Mouse (Mus musculus) heart, embryonic 15.5 days (tissue): ENCODE measurements at regions not wholly inside any gene's neighbourhood (a gene's known extent, or its start where the extent isn't known, plus 50 kb on each side); places are given as distances from the start of the nearest gene placed in this dataset.

Source experiments
- ATAC-seq: fragments of 200-750 bp; cut with Nextera tagmentation; replicated peaks from 2 replicates; pipeline ENCODE4 v1.8.0; 2017; ENCODE audit warnings: low read depth, moderate TSS enrichment; ENCODE audit not compliant: insufficient number of reproducible peaks, insufficient read depth, low FRiP score
- H3K27ac ChIP-seq: fragments of 300-500 bp; sonication (generic); 2 replicates; pipeline ENCODE4 v1.5.1; 2015; ENCODE audit warnings: mild to moderate bottlenecking, inconsistent platforms
- H3K27me3 ChIP-seq: fragments of 300-500 bp; sonication (generic); 2 replicates; pipeline ENCODE4 v1.6.1; 2015; ENCODE audit warnings: inconsistent platforms
- H3K36me3 ChIP-seq: fragments of 300-500 bp; sonication (generic); 2 replicates; pipeline ENCODE4 v1.6.1; 2015; ENCODE audit warnings: mild to moderate bottlenecking, inconsistent platforms
- H3K4me1 ChIP-seq: fragments of 300-500 bp; sonication (generic); replicated peaks from 2 replicates; pipeline ENCODE4 v1.6.1; 2015; ENCODE audit warnings: inconsistent platforms
- H3K4me2 ChIP-seq: fragments of 300-500 bp; sonication (generic); 2 replicates; pipeline ENCODE4 v1.6.1; 2015; ENCODE audit warnings: inconsistent platforms, mild to moderate bottlenecking, moderate library complexity
- H3K4me3 ChIP-seq: fragments of 300-500 bp; sonication (generic); 2 replicates; pipeline ENCODE4 v1.5.1; 2015; ENCODE audit warnings: mild to moderate bottlenecking, inconsistent platforms
- H3K9ac ChIP-seq: fragments of 300-500 bp; sonication (generic); 2 replicates; pipeline ENCODE4 v1.6.1; 2015; ENCODE audit warnings: mild to moderate bottlenecking, inconsistent platforms
- H3K9me3 ChIP-seq: fragments of 300-500 bp; sonication (generic); replicated peaks from 2 replicates; pipeline ENCODE4 v1.6.1; 2016; ENCODE audit warnings: inconsistent platforms
- WGBS: fragments of 180-500 bp; shearing (Covaris S2); methylation state at CpG from one replicate; pipeline ENCODE4 v1.1.7; 2015; ENCODE audit warnings: mixed read lengths; 5-methylcytosine and 5-hydroxymethylcytosine counted together

DNA sequence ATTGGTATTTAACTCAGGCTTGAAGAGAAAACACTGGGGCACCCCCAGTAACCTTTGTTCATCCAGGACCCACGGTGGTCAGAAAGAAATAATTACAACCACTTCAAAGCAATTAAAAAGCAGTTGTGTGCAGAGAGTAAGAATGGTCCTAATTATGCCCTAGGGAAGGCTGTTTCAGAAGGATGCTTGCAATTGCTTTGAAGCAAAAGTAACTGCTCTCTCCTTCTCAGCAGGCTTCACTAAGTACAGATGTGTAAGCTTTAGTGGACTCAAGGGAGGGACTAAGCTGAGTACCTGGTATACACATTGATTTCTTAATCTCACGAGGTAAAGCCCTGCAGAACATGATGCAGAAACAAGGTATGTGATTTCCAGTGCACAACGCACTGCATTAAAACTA, 1242.1 kb downstream of the Pcdh18 start:
- no peaks in the 10 kb centered on the region for H3K27me3 ChIP-seq
- H3K36me3 ChIP-seq = no peaks in the 10 kb centered on the region
- H3K4me2 ChIP-seq = no peak overlapping the region
- ATAC-seq = no peak
- WGBS = 50% methylated on average over 3 of the region's 3 CpGs
- H3K4me3 ChIP-seq = no peak overlapping the region
- H3K9ac ChIP-seq = no peak overlapping the region
- H3K4me1 ChIP-seq = no peaks in the 10 kb centered on the region
- no peak overlapping the region for H3K27ac ChIP-seq
- no peaks in the 10 kb centered on the region for H3K9me3 ChIP-seq

DNA sequence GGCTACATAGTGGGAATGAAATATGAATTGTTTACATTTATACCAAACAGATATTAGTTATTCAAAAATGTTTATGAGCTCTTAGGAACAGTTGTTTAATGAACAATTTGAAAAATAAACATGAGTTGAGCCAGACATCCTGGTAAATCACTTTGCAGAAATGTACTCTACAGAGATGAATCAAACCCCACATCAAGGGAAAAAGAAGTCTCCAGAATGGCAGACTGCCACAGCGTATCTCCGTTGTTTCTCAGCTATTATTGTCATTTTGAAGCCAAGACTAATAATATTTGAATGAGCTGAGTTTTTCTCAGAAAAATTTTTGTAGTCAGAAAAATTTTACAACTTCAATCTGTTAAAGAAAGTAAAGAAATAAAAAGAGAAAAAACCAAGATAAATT, 1253.1 kb downstream of the Pcdh18 start:
- no peaks in the 10 kb centered on the region for H3K27me3 ChIP-seq
- no peak overlapping the region for H3K27ac ChIP-seq
- ATAC-seq = no peak
- H3K4me3 ChIP-seq = no peak overlapping the region
- H3K9me3 ChIP-seq = no peaks in the 10 kb centered on the region
- no peak overlapping the region for H3K9ac ChIP-seq
- H3K36me3 ChIP-seq = no peaks in the 10 kb centered on the region
- no peaks in the 10 kb centered on the region for H3K4me1 ChIP-seq
- 85% methylated on average over 2 of the region's 2 CpGs for WGBS
- no peak overlapping the region for H3K4me2 ChIP-seq

DNA sequence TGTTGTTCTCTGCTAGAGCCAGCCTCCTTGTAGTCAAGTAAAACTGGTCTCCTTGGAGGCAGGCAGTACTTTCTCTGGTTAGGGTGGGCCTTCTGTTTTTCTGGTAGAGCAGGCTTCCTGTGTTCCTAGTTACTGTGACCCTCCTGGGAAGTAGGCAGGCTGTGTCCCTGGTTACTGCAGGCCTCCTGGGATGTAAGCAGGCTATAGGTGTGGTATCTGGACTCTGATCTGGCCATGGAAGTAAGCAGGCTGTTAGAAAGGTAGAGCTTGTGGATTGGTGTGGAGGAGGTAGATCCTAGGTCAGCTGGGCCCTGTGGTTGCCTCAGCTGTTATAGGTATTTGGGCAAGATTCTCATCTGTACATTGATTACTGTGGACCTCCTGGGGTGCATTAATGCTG, 1292.4 kb downstream of the Pcdh18 start:
- Histone ChIP-seq H3K9ac (no peak overlapping the region), H3K4me3 (no peak overlapping the region), H3K36me3 (no peaks in the 10 kb centered on the region), H3K4me1 (no peaks in the 10 kb centered on the region), H3K4me2 (no peak overlapping the region), H3K27ac (no peak overlapping the region), H3K9me3 (no peaks in the 10 kb centered on the region), H3K27me3 (no peaks in the 10 kb centered on the region)
- ATAC-seq = no peak

DNA sequence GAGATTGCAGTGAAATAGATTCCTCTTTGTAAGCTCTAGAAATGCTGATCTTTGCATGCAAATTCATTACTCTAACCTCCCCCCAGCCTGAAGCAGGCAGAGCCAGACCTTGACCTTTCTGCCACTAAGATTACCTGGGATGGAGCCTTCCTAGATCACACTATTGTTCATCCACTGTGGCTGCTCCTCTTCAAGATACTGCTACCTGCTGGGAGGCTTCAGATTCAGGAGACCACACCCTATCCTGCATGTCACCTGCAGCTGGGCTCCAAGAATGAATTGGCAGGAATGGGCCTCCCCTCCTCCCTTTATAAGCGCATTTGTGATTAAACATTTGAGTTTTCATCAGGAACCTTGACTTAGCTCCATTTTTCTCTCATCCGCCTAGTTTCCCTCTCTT, 1315.2 kb downstream of the Pcdh18 start:
- Histone ChIP-seq H3K27me3 (no peaks in the 10 kb centered on the region), H3K9me3 (no peaks in the 10 kb centered on the region), H3K27ac (no peak overlapping the region), H3K4me3 (no peak overlapping the region), H3K4me2 (no peak overlapping the region), H3K36me3 (no peaks in the 10 kb centered on the region), H3K9ac (no peak overlapping the region), H3K4me1 (no peaks in the 10 kb centered on the region)
- WGBS = 77% methylated on average over 2 of the region's 2 CpGs
- no peak for ATAC-seq

DNA sequence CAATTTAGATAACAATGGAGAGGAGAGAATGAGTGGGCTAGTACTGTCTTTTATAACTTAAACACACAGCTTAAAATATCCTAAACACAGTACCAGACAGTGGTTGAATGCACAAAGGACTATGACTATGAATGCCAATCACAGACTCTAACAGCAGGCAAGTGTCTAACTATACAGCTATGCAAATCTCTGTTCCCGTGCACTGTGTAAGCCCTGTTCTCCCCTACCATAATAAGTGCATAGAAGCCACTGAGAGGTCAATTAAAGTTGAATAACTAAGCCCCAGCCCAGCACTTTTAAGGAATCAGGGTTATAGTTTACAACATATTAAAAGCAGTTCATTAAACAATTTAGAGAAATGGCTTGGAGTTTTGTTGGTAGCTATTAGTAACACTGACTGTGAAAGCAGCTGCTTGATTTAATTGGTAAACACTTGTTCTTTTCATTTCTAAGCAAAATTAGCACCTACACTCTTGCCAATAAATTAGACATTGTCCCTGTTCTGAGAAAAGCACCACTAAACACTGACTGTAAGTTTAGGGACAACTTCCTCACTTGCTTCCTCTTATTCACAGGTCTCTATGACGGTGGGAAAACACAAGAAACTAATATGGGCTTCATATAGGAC, 1327.6 kb downstream of the Pcdh18 start:
- H3K36me3 ChIP-seq = no peaks in the 10 kb centered on the region
- 65% methylated on average over 2 of the region's 2 CpGs for WGBS
- H3K4me2 ChIP-seq = no peak overlapping the region
- no peak overlapping the region for H3K4me3 ChIP-seq
- no peaks in the 10 kb centered on the region for H3K27me3 ChIP-seq
- H3K9ac ChIP-seq = no peak overlapping the region
- H3K4me1 ChIP-seq = no peaks in the 10 kb centered on the region
- no peak for ATAC-seq
- no peaks in the 10 kb centered on the region for H3K9me3 ChIP-seq
- H3K27ac ChIP-seq = no peak overlapping the region

DNA sequence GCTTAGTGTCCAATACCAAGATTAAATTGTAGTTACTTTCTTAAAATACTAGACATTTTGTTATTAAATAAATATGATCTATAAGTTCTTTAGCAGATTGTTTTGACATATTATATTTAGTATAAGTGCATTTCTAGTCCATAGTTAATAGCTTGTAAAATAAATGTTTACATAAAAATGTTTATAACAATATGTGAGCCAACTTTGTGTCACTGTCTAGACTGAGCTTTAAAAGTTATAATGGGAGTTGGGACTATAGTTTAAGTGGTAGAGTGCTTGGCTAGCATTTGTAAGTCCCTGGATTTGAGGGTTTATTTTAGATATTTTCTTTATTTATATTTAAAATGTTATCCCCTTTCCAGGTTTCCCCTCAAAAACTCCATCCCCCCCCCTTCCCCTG, 1367.3 kb downstream of the Pcdh18 start:
- Histone ChIP-seq H3K9ac (no peak overlapping the region), H3K4me1 (no peaks in the 10 kb centered on the region), H3K27me3 (no peaks in the 10 kb centered on the region), H3K4me2 (no peak overlapping the region), H3K4me3 (no peak overlapping the region), H3K27ac (no peak overlapping the region), H3K9me3 (no peaks in the 10 kb centered on the region), H3K36me3 (no peaks in the 10 kb centered on the region)
- no peak for ATAC-seq
